In genomic region chr9:119982956-119983551, GRCm38 (mm10) we compare ENCODE assay signal across 8 mouse cellular contexts. TPM values are rescaled to one million over a fixed set of nuclear protein-coding genes. Genes with fewer than 3 reads are reported as not detected.
DNase-seq lines count a peak whose midpoint lies in the region; ATAC-seq and TF ChIP-seq lines count a peak whose summit lies in the region.

No protein-coding gene starts in this region.

- peak overlapping the region; percentile 84 for H3K9ac ChIP-seq in intestine, embryonic 16.5 days (ENCODE audit: low read depth, low read length)
- peak overlapping the region; percentile 74 for H3K9ac ChIP-seq in lung, embryonic 15.5 days

- WGBS in intestine, embryonic 16.5 days = under 1% methylated on average over 45 of the region's 48 CpGs
- under 1% methylated on average over 44 of the region's 48 CpGs for WGBS in lung, embryonic 15.5 days
- 0% methylated on average over 48 of the region's 48 CpGs for WGBS in olfactory bulb, adult 2 months

- peak overlapping the region; percentile 76 for H3K27ac ChIP-seq in intestine, embryonic 16.5 days (ENCODE audit: low read length)
- peak overlapping the region; percentile 99 for H3K27ac ChIP-seq in lung, embryonic 15.5 days
- peak overlapping the region; percentile 49 for H3K27ac ChIP-seq in olfactory bulb, adult 2 months (ENCODE audit: insufficient read depth, low read depth, low read length)

- peak overlapping the region; percentile 93 for H3K4me2 ChIP-seq in intestine, embryonic 16.5 days (ENCODE audit: low read depth, low read length)
- H3K4me2 ChIP-seq in lung, embryonic 15.5 days = peak overlapping the region; percentile 96

- H3K36me3 ChIP-seq in intestine, embryonic 16.5 days (ENCODE audit: control insufficient read depth, insufficient read depth, low read length) = no peaks in the 10 kb centered on the region
- no peaks in the 10 kb centered on the region for H3K36me3 ChIP-seq in lung, embryonic 15.5 days

- H3K27me3 ChIP-seq in intestine, embryonic 16.5 days (replicated peaks; ENCODE audit: control insufficient read depth, insufficient read depth, low read length) = no peaks in the 10 kb centered on the region
- no peaks in the 10 kb centered on the region for H3K27me3 ChIP-seq in lung, embryonic 15.5 days

- DNase-seq in right cerebral cortex, postnatal 36 days (ENCODE audit: low spot score in 2 of 2) = peak; percentile 34 to 43
- DNase-seq in right cerebral cortex, postnatal 14 days = no peak
- DNase-seq in c-Kit-positive CD71-positive TER-119-positive erythroid progenitor cells, embryonic 14.5 days (ENCODE audit: low spot score) = peak; percentile 24
- peak; percentile 98 for DNase-seq in heart, adult 11 months

- ATAC-seq in intestine, embryonic 16.5 days = no peak
- no peak for ATAC-seq in lung, embryonic 15.5 days (ENCODE audit: borderline replicate concordance, extremely low read depth, low FRiP score, low TSS enrichment)
- ATAC-seq in frontal cortex, adult (ENCODE audit: low TSS enrichment) = no peak

- no peaks in the 10 kb centered on the region for H3K9me3 ChIP-seq in intestine, embryonic 16.5 days (ENCODE audit: control insufficient read depth, low read length)
- no peaks in the 10 kb centered on the region for H3K9me3 ChIP-seq in lung, embryonic 15.5 days

- no peak for TF ChIP-seq POLR2A in olfactory bulb, adult 2 months (IDR thresholded peaks at IDR 0.05; ENCODE audit: insufficient read depth, low read depth, low read length)

- 0 out of 2 replicates have a peak, but pooled peaks have one; percentile 1 for TF ChIP-seq CTCF in olfactory bulb, adult 2 months (IDR thresholded peaks at IDR 0.05; ENCODE audit: insufficient read depth, low read depth, low read length)

- peaks cover 53% of the 10 kb centered on the region for H3K4me1 ChIP-seq in intestine, embryonic 16.5 days (ENCODE audit: control insufficient read depth, insufficient read depth, low read length)
- H3K4me1 ChIP-seq in lung, embryonic 15.5 days = peaks cover 60% of the 10 kb centered on the region
- H3K4me1 ChIP-seq in olfactory bulb, adult 2 months (ENCODE audit: control insufficient read depth, insufficient read depth, low read length) = peaks cover 47% of the 10 kb centered on the region

- H3K4me3 ChIP-seq in intestine, embryonic 16.5 days (ENCODE audit: low read length) = peak overlapping the region; percentile 74
- H3K4me3 ChIP-seq in lung, embryonic 15.5 days = peak overlapping the region; percentile 85
- peak overlapping the region; percentile 68 for H3K4me3 ChIP-seq in olfactory bulb, adult 2 months (ENCODE audit: insufficient read depth, low read depth, low read length)

RNA-seq across cellular contexts. Expression of gene Csrnp1, which starts 1.4 kb away (rescaled TPM):
- polyA plus RNA-seq in intestine, embryonic 16.5 days (2015; fragmentation: Nextera tagmentation; extraction: Ambion mirVana) = 5.0 and 5.1 TPM in 2 replicates
- polyA plus RNA-seq in lung, embryonic 15.5 days (2015; fragmentation: Nextera tagmentation; extraction: Ambion mirVana) = 8.2 and 8.7 TPM in 2 replicates
- polyA plus RNA-seq in olfactory bulb, adult 2 months (2012; ENCODE audit: insufficient read depth, insufficient read length, low replicate concordance, missing spikeins) = not detected in 2 replicates

RNA-seq across cellular contexts. Expression of gene Xirp1, which starts 40.3 kb away (rescaled TPM):
- polyA plus RNA-seq in intestine, embryonic 16.5 days (2015; fragmentation: Nextera tagmentation; extraction: Ambion mirVana) = 0.06 and 0.07 TPM in 2 replicates
- 0.96 and 1.3 TPM in 2 replicates for polyA plus RNA-seq in lung, embryonic 15.5 days (2015; fragmentation: Nextera tagmentation; extraction: Ambion mirVana)
- not detected in 2 replicates for polyA plus RNA-seq in olfactory bulb, adult 2 months (2012; ENCODE audit: insufficient read depth, insufficient read length, low replicate concordance, missing spikeins)

RNA-seq across cellular contexts. Expression of gene Ttc21a, which starts 45.6 kb away (rescaled TPM):
- 0.04 TPM in 1 of 2 replicates, not detected in the other for polyA plus RNA-seq in intestine, embryonic 16.5 days (2015; fragmentation: Nextera tagmentation; extraction: Ambion mirVana)
- 0.67 and 1.1 TPM in 2 replicates for polyA plus RNA-seq in lung, embryonic 15.5 days (2015; fragmentation: Nextera tagmentation; extraction: Ambion mirVana)
- not detected in 2 replicates for polyA plus RNA-seq in olfactory bulb, adult 2 months (2012; ENCODE audit: insufficient read depth, insufficient read length, low replicate concordance, missing spikeins)

RNA-seq across cellular contexts. Expression of gene Gorasp1, which starts 45.7 kb away (rescaled TPM):
- polyA plus RNA-seq in intestine, embryonic 16.5 days (2015; fragmentation: Nextera tagmentation; extraction: Ambion mirVana) = 39.3 and 39.5 TPM in 2 replicates
- polyA plus RNA-seq in lung, embryonic 15.5 days (2015; fragmentation: Nextera tagmentation; extraction: Ambion mirVana) = 31.1 and 35.6 TPM in 2 replicates
- polyA plus RNA-seq in olfactory bulb, adult 2 months (2012; ENCODE audit: insufficient read depth, insufficient read length, low replicate concordance, missing spikeins) = not detected in 2 replicates

Comparison
In these comparisons a context has a peak if more than half of its experiments do, and no peak if none do; other contexts are left out.
1. H3K27ac ChIP-seq: peak in every context shown above with its lines; median percentile 99 in lung, embryonic 15.5 days; 76 in intestine, embryonic 16.5 days; 49 in olfactory bulb, adult 2 months.